In genomic region chr8:3450670-3451069, GRCm38 (mm10) we compare ENCODE assay signal across 9 mouse cellular contexts. TPM values are rescaled to one million over a fixed set of nuclear protein-coding genes. Genes with fewer than 3 reads are reported as not detected.
A peak's percentile ranks its signal among the peaks of the same experiment; 100 is the strongest.
DNase-seq lines count a peak whose midpoint lies in the region; ATAC-seq lines count a peak whose summit lies in the region.
"Had no signal": no experiment of that assay in that cellular context is flagged by ENCODE, and none has a peak within 500 bp of the region (broad histone marks: within the 10 kb centered on the region; RNA-seq: fewer than 3 reads in every experiment).

No protein-coding gene starts in this region.

- H3K27me3 ChIP-seq in midbrain, embryonic 16.5 days (ENCODE audit: control insufficient read depth, insufficient read depth, low read depth, low read length) = no peaks in the 10 kb centered on the region

- H3K9me3 ChIP-seq in midbrain, embryonic 16.5 days (replicated peaks; ENCODE audit: control insufficient read depth, low read length, poor library complexity, severe bottlenecking) = no peaks in the 10 kb centered on the region

- WGBS in midbrain, embryonic 16.5 days = 31% methylated on average over 5 of the region's 5 CpGs

- intact Hi-C loops in left cerebral cortex, postnatal 36 days (cut with DNase I) = loop anchor here (10.0 kb wide), 1 partner anchor 96 kb away; the partner anchor contains the start of gene A430078G23Rik

- DNase-seq in right cerebral cortex, postnatal 4 days = peak; percentile 70
- DNase-seq in right cerebral cortex, adult 2 months (ENCODE audit: low spot score in 2 of 2) = no peak
- peak; percentile 61 for DNase-seq in WW6 (ENCODE audit: low read depth, low spot score)
- DNase-seq in cerebellum, adult 9-10 months = peak; percentile 59
- peak; percentile 70 for DNase-seq in gastrocnemius, postnatal 10 days
- peak; percentile 30 to 34 for DNase-seq in left cerebral cortex, postnatal 36 days (ENCODE audit: low spot score in 2 of 2)
- DNase-seq in urinary bladder, postnatal 36 days (ENCODE audit: low spot score in 2 of 2) = peak; percentile 35 to 54

- peaks cover 47% of the 10 kb centered on the region for H3K36me3 ChIP-seq in midbrain, embryonic 16.5 days (ENCODE audit: control insufficient read depth, insufficient read depth, low read length)

- no peak overlapping the region for H3K9ac ChIP-seq in midbrain, embryonic 16.5 days (ENCODE audit: low read depth, low read length)

- no peaks in the 10 kb centered on the region for H3K4me1 ChIP-seq in midbrain, embryonic 16.5 days (ENCODE audit: control insufficient read depth, insufficient read depth, low read length)

- ATAC-seq in midbrain, embryonic 16.5 days = peak; percentile 31; the same call in 1 of the 2 replicates

- no peak overlapping the region for H3K4me2 ChIP-seq in midbrain, embryonic 16.5 days (ENCODE audit: low read length)

- no peak overlapping the region for H3K27ac ChIP-seq in midbrain, embryonic 16.5 days (ENCODE audit: low read length)

- no peak overlapping the region for H3K4me3 ChIP-seq in midbrain, embryonic 16.5 days (ENCODE audit: low read depth, low read length)

RNA-seq across cellular contexts. Expression of gene Pex11g, which starts 16.8 kb away (rescaled TPM):
- 1 to 10 TPM; 3.0 to 3.6 TPM for total RNA-seq in gastrocnemius, postnatal 10 days (2021)
- 1 to 10 TPM in 1 of 2 experiments, under 1 TPM in 1; 0.54 to 1.3 TPM for total RNA-seq in left cerebral cortex, postnatal 36 days (2021)
- polyA plus RNA-seq in midbrain, embryonic 16.5 days (2015; fragmentation: Nextera tagmentation; extraction: Ambion mirVana) = 4.5 and 5.0 TPM in 2 replicates

RNA-seq across cellular contexts. Expression of gene Tex45, which starts 20.0 kb away (rescaled TPM):
- under 1 TPM in 1 of 2 experiments, not detected in 1; 0.14 TPM for total RNA-seq in gastrocnemius, postnatal 10 days (2021)
- total RNA-seq in left cerebral cortex, postnatal 36 days (2021) = under 1 TPM in 1 of 2 experiments, not detected in 1; 0.61 TPM
- 0.31 and 0.46 TPM in 2 replicates for polyA plus RNA-seq in midbrain, embryonic 16.5 days (2015; fragmentation: Nextera tagmentation; extraction: Ambion mirVana)
- polyA plus RNA-seq: heart, embryonic 16.5 days had no signal

RNA-seq across cellular contexts. Expression of gene Zfp358, which starts 42.3 kb away (rescaled TPM):
- total RNA-seq in gastrocnemius, postnatal 10 days (2021) = 10 to 100 TPM; 16.0 to 18.7 TPM
- total RNA-seq in left cerebral cortex, postnatal 36 days (2021) = 10 to 100 TPM; 28.7 to 30.8 TPM
- polyA plus RNA-seq in midbrain, embryonic 16.5 days (2015; fragmentation: Nextera tagmentation; extraction: Ambion mirVana) = 65.8 and 75.3 TPM in 2 replicates

RNA-seq across cellular contexts. Expression of gene Mcoln1, which starts 49.6 kb away (rescaled TPM):
- total RNA-seq in gastrocnemius, postnatal 10 days (2021) = 10 to 100 TPM; 19.0 to 23.9 TPM
- total RNA-seq in left cerebral cortex, postnatal 36 days (2021) = 10 to 100 TPM; 78.8 to 98.1 TPM
- polyA plus RNA-seq in midbrain, embryonic 16.5 days (2015; fragmentation: Nextera tagmentation; extraction: Ambion mirVana) = 121 and 129 TPM in 2 replicates

RNA-seq across cellular contexts. Expression of gene Arhgef18, which starts 57.9 kb away (rescaled TPM):
- 10 to 100 TPM in 1 of 2 experiments, 1 to 10 TPM in 1; 9.3 to 14.2 TPM for total RNA-seq in gastrocnemius, postnatal 10 days (2021)
- 10 to 100 TPM; 45.1 to 51.1 TPM for total RNA-seq in left cerebral cortex, postnatal 36 days (2021)
- polyA plus RNA-seq in midbrain, embryonic 16.5 days (2015; fragmentation: Nextera tagmentation; extraction: Ambion mirVana) = 12.0 and 12.1 TPM in 2 replicates

Comparison
In these comparisons a context has a peak if more than half of its experiments do, and no peak if none do; other contexts are left out.
1. DNase-seq: peak in right cerebral cortex, postnatal 4 days (single experiment), WW6 (single experiment), cerebellum, adult 9-10 months (single experiment), gastrocnemius, postnatal 10 days (single experiment), left cerebral cortex, postnatal 36 days (2 of 2) and urinary bladder, postnatal 36 days (2 of 2); none in right cerebral cortex, adult 2 months (0 of 2).